In genomic region chr6:33056392-33056791, GRCm38 (mm10) we compare ENCODE assay signal across 24 mouse cellular contexts. TPM values are rescaled to one million over a fixed set of nuclear protein-coding genes. Genes with fewer than 3 reads are reported as not detected.
DNase-seq lines count a peak whose midpoint lies in the region; ATAC-seq lines count a peak whose summit lies in the region.
"Had no signal": no experiment of that assay in that cellular context is flagged by ENCODE, and none has a peak within 500 bp of the region (broad histone marks: within the 10 kb centered on the region; RNA-seq: fewer than 3 reads in every experiment).

No protein-coding gene starts in this region.

- no peak for ATAC-seq in liver, embryonic 11.5 days (replicated peaks; ENCODE audit: low FRiP score)
- ATAC-seq: CD4-positive, CD25-positive, alpha-beta regulatory T cell, adult 4 months; forebrain, embryonic 14.5 days; hindbrain, postnatal 0 days; intestine, embryonic 16.5 days; Patski had no signal

- peaks cover 10% of the 10 kb centered on the region; the same call in 1 of the 2 replicates for H3K36me3 ChIP-seq in liver, embryonic 11.5 days (ENCODE audit: control insufficient read depth, insufficient read depth, low read length)
- H3K36me3 ChIP-seq: stomach, embryonic 15.5 days had no signal

- H3K27me3 ChIP-seq in liver, embryonic 11.5 days (replicated peaks; ENCODE audit: control insufficient read depth, insufficient read depth, low read length) = no peaks in the 10 kb centered on the region
- H3K27me3 ChIP-seq: limb, embryonic 13.5 days; lung, embryonic 15.5 days; neural tube, embryonic 13.5 days; Patski; stomach, embryonic 15.5 days had no signal

- peak overlapping the region; percentile 39; the same call in 1 of the 2 replicates for H3K4me2 ChIP-seq in liver, embryonic 11.5 days
- H3K4me2 ChIP-seq: lung, embryonic 15.5 days; neural tube, embryonic 13.5 days; stomach, embryonic 15.5 days had no signal

- H3K27ac ChIP-seq in liver, embryonic 11.5 days (ENCODE audit: low read depth, low read length) = no peak overlapping the region
- H3K27ac ChIP-seq: hindbrain, postnatal 0 days; limb, embryonic 13.5 days; lung, embryonic 15.5 days; neural tube, embryonic 13.5 days; stomach, embryonic 15.5 days had no signal

- no peak overlapping the region for H3K9ac ChIP-seq in liver, embryonic 11.5 days (ENCODE audit: low read depth, low read length)
- H3K9ac ChIP-seq: limb, embryonic 13.5 days; lung, embryonic 15.5 days; neural tube, embryonic 13.5 days; stomach, embryonic 15.5 days had no signal

- WGBS in liver, embryonic 11.5 days = 80% methylated on average over 4 of the region's 4 CpGs

- H3K9me3 ChIP-seq in liver, embryonic 11.5 days (ENCODE audit: control insufficient read depth, low read length) = no peaks in the 10 kb centered on the region
- H3K9me3 ChIP-seq: limb, embryonic 13.5 days; lung, embryonic 15.5 days; neural tube, embryonic 13.5 days; stomach, embryonic 15.5 days had no signal

- no peak overlapping the region for H3K4me3 ChIP-seq in liver, embryonic 11.5 days (ENCODE audit: low read depth, low read length)
- H3K4me3 ChIP-seq: limb, embryonic 13.5 days; lung, embryonic 15.5 days; neural tube, embryonic 13.5 days; stomach, embryonic 15.5 days had no signal

- DNase-seq in adrenal gland, postnatal 36 days = peak; percentile 14 to 19
- no peak for DNase-seq in adrenal gland, postnatal 4 days (ENCODE audit: low spot score in 2 of 2)
- DNase-seq in liver, embryonic 11.5 days (ENCODE audit: low spot score) = no peak
- DNase-seq in liver = no peak
- DNase-seq in skeletal muscle tissue, adult 2 months (ENCODE audit: low read depth, low spot score) = peak; percentile 10
- DNase-seq in lung, postnatal 14 days = no peak
- DNase-seq in frontal cortex, postnatal 14 days (ENCODE audit: low spot score in 2 of 2) = no peak
- DNase-seq: adrenal gland, adult 8-10 months; cerebellum, adult 9-10 months; gastrocnemius, postnatal 14 days; heart, postnatal 14 days; kidney, postnatal 4 days; lung, postnatal 4 days; midbrain, embryonic 14.5 days; retina, postnatal 1 day had no signal

- H3K4me1 ChIP-seq in liver, embryonic 11.5 days (replicated peaks; ENCODE audit: control insufficient read depth, insufficient read depth, low read length) = peaks cover 11% of the 10 kb centered on the region

RNA-seq across cellular contexts. Expression of gene Chchd3, which starts 3.7 kb away (rescaled TPM):
- 100 to 1,000 TPM; 190 to 224 TPM for total RNA-seq in adrenal gland, postnatal 36 days (2021)
- 100 to 1,000 TPM; 166 to 183 TPM for total RNA-seq in adrenal gland, postnatal 4 days (2021)
- 149 and 150 TPM in 2 replicates for polyA plus RNA-seq in liver, embryonic 11.5 days (2014; fragmentation: Nextera tagmentation; extraction: Ambion mirVana)

Comparison
In these comparisons a context has a peak if more than half of its experiments do, and no peak if none do; other contexts are left out.
1. DNase-seq: peak in adrenal gland, postnatal 36 days (2 of 2) and skeletal muscle tissue, adult 2 months (single experiment); none in adrenal gland, postnatal 4 days (0 of 2), liver, embryonic 11.5 days (single experiment), liver (single experiment), lung, postnatal 14 days (single experiment) and frontal cortex, postnatal 14 days (0 of 2).